Mouse (Mus musculus) liver, adult 2 months (tissue): ENCODE results near the gene Olfr960.

Experiments used
- CTCF ChIP-seq: fragments of 200-500 bp; IDR thresholded peaks from 2 replicates; pipeline ENCODE4 v1.5.1; 2011; ENCODE audit warnings: low read depth, low read length, control low read depth
- POLR2A ChIP-seq: fragments of 200-500 bp; IDR thresholded peaks from 2 replicates; pipeline ENCODE4 v1.6.1; 2011; ENCODE audit warnings: low read length, control low read depth; ENCODE audit not compliant: insufficient read depth; ENCODE audit errors: extremely low read depth

DNA sequence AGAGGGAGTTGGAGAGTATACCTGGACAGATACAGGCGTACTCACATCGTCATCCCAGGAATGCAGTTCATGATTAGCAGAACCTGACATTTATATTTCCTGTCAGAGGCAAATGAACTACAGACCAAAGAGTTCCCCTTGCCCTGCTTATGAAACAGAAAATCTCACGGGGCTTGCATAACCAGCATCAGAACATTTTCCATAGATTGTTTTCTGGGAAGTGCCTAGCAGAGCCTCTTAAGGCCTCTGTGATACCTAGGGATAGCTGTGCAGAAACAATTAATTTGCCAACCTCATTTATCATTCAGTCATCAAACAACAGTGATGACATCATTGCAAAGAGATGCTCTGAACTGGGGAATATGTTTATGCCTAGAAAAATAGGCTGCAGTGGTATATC lies 45.7 kb upstream of the Olfr960 start, which contains the start of gene Olfr959:
- no peak for TF ChIP-seq CTCF
- TF ChIP-seq POLR2A, result no peak
